Mouse (Mus musculus) G1E (cell line): ENCODE results near the gene Cacng4.

Experiments
- CTCF ChIP-seq: IDR thresholded peaks from 2 replicates; pipeline ENCODE4 v1.5.1; 2012; ENCODE audit warnings: low read depth, low read length, inconsistent platforms, mixed read lengths
- GATA1 ChIP-seq: IDR thresholded peaks from 2 replicates; pipeline ENCODE4 v1.6.1; 2012; ENCODE audit warnings: borderline replicate concordance, low read length, inconsistent platforms, mixed read lengths
- GATA2 ChIP-seq: IDR thresholded peaks from 2 replicates; pipeline ENCODE4 v1.6.1; 2012; ENCODE audit warnings: low read depth, low read length, inconsistent platforms, borderline replicate concordance
- POLR2AphosphoS5 ChIP-seq: IDR thresholded peaks from 2 replicates; pipeline ENCODE4 v1.6.1; 2012; ENCODE audit warnings: low read depth, low read length, inconsistent platforms; ENCODE audit not compliant: insufficient replicate concordance
- TAL1 ChIP-seq: conservative IDR thresholded peaks from 2 replicates; pipeline ENCODE4 v1.6.1; 2012; ENCODE audit warnings: low read depth, low read length, inconsistent platforms, mixed read lengths

DNA sequence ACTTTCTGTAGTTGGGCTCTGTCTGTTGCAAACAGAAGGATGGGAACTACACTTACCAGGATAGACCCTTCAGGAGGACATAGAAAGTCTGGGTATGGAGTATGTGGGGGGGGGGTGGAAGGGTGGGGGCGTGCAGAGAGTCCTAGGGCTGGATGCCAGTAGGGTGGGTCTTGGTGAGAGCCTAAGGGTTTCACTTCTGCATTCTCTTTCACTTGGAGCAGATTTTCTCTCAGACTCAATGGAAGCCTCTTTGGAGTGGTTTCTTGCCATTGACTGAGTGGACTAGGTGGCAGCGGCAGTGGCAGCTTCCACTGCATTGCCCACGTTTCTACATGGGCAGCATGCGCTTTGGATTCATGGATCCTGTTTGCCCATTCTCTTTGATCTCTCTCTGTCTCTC, 94.4 kb downstream of the Cacng4 start:
- TF ChIP-seq CTCF (no peak), GATA2 (no peak), GATA1 (no peak), TAL1 (no peak), POLR2AphosphoS5 (no peak)
